Mouse (Mus musculus) v-Abl transformed pro-B cells (cell line): Measurements from ENCODE around the gene Plppr1.
"Not testable (repeated sequence)": the region's sequence is repeated elsewhere in the genome, so short reads cannot be mapped to it uniquely, and the experiment has no call there.

Experiments used
- in situ Hi-C, 2 experiments: fragments of 400-800 bp; cut with MboI; formaldehyde crosslinking; loops; one replicate each; pipeline ENCODE4 v1.15.1; 2025; ENCODE audit not compliant: unreplicated experiment in 2 of 2

Gene Plppr1

GRCm38 (mm10) chr4:49223501-49223900, 164.4 kb downstream of the Plppr1 start:
- in situ Hi-C loops, result no loop called here

- in situ Hi-C loops, result no loop called here
Observed at GRCm38 (mm10) chr4:49225021-49225420, 165.9 kb downstream of the Plppr1 start.

GRCm38 (mm10) chr4:49232206-49233031, 173.3 kb downstream of the Plppr1 start:
- in situ Hi-C loops, result no loop called here

- in situ Hi-C loops, result no loop called here
Observed at GRCm38 (mm10) chr4:49233032-49233406, 173.9 kb downstream of the Plppr1 start.

- in situ Hi-C loops, result no loop called here
Observed at GRCm38 (mm10) chr4:49238111-49238510, 179.0 kb downstream of the Plppr1 start.

- in situ Hi-C loops, result no loop called here
Observed at GRCm38 (mm10) chr4:49239451-49239850, 180.4 kb downstream of the Plppr1 start.

GRCm38 (mm10) chr4:49244791-49245190, 185.7 kb downstream of the Plppr1 start:
- in situ Hi-C loops, result loop anchor here (5.0 to 10.0 kb wide), 4 partner anchors 38 to 82 kb away; no protein-coding TSS in a partner anchor

- in situ Hi-C loops, result loop anchor here (5.0 to 10.0 kb wide), 3 partner anchors 77 to 83 kb away; no protein-coding TSS in a partner anchor
Observed at GRCm38 (mm10) chr4:49245274-49245673, 186.2 kb downstream of the Plppr1 start.

GRCm38 (mm10) chr4:49251262-49251661, 192.2 kb downstream of the Plppr1 start:
- in situ Hi-C loops, result loop anchor here (5.0 to 10.0 kb wide), 2 partner anchors 476 to 484 kb away; no protein-coding TSS in a partner anchor

- in situ Hi-C loops, result loop anchor here (5.0 to 10.0 kb wide), 2 partner anchors 477 to 485 kb away; no protein-coding TSS in a partner anchor
Observed at GRCm38 (mm10) chr4:49252169-49252568, 193.1 kb downstream of the Plppr1 start.

- in situ Hi-C loops, result loop anchor here (25.0 kb wide), 2 partner anchors 816 to 991 kb away; partner anchors contain the start of genes Tex10 (in 2 of the 2), Erp44 (in 1 of the 2) and Invs (in 1 of the 2)
Observed at GRCm38 (mm10) chr4:49278515-49278914, 219.4 kb downstream of the Plppr1 start.

- in situ Hi-C loops, result loop anchor here (5.0 to 25.0 kb wide), 4 partner anchors 42 to 997 kb away; partner anchors contain the start of genes Tex10 (in 2 of the 2), Erp44 (in 1 of the 2) and Invs (in 1 of the 2)
Observed at GRCm38 (mm10) chr4:49284692-49285291, 225.7 kb downstream of the Plppr1 start.

GRCm38 (mm10) chr4:49285340-49286196, 226.5 kb downstream of the Plppr1 start:
- in situ Hi-C loops, result loop anchor here (25.0 kb wide), 2 partner anchors 823 to 998 kb away; partner anchors contain the start of genes Tex10 (in 2 of the 2), Erp44 (in 1 of the 2) and Invs (in 1 of the 2)

- in situ Hi-C loops, result loop anchor here (25.0 kb wide), 2 partner anchors 824 to 999 kb away; partner anchors contain the start of genes Tex10 (in 2 of the 2), Erp44 (in 1 of the 2) and Invs (in 1 of the 2)
Observed at GRCm38 (mm10) chr4:49286197-49286492, 227.1 kb downstream of the Plppr1 start.

GRCm38 (mm10) chr4:49296434-49296833, 237.4 kb downstream of the Plppr1 start:
- in situ Hi-C loops, result loop anchor here (25.0 kb wide), 2 partner anchors 834 to 1009 kb away; partner anchors contain the start of genes Tex10 (in 2 of the 2), Erp44 (in 1 of the 2) and Invs (in 1 of the 2)

GRCm38 (mm10) chr4:49299576-49299975, 240.5 kb downstream of the Plppr1 start:
- in situ Hi-C loops, result loop anchor here (25.0 kb wide), 2 partner anchors 837 to 1012 kb away; partner anchors contain the start of genes Tex10 (in 2 of the 2), Erp44 (in 1 of the 2) and Invs (in 1 of the 2)

GRCm38 (mm10) chr4:49321903-49322635, 263.0 kb downstream of the Plppr1 start:
- in situ Hi-C loops, result loop anchor here (5.0 to 10.0 kb wide), 5 partner anchors 75 to 547 kb away; no protein-coding TSS in a partner anchor

- in situ Hi-C loops, result not testable (repeated sequence)
Observed at GRCm38 (mm10) chr4:49337949-49338348, 278.9 kb downstream of the Plppr1 start.

GRCm38 (mm10) chr4:49340091-49340490, 281.0 kb downstream of the Plppr1 start:
- in situ Hi-C loops, result not testable (repeated sequence)
